Mouse (Mus musculus): ENCODE data around the gene Stx5a. TPM values are rescaled to one million over a fixed set of nuclear protein-coding genes. Genes with fewer than 3 reads are reported as not detected.

Gene Stx5a
- polyA plus RNA-seq, 1 experiment from 2014 or later: 82.2 TPM

DNA sequence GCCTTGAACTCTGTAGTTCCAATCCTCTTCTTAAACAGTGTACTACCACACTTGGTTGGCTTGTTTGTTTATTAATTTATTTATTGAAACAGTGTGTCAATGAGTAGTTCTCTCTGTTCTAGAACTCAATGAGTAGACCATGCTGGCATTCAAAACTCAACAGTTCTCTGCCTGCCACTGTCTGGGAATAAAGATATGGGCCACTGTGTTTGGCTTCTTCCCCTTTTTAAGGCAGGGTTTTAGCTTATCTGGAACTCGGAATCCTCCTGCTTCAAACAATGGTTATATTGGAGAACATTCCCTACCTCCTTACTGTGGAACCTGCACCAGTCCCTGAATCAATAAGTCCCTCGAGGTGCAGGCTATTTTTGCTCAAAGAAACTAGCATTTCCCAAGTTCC, 17.7 kb downstream of the Stx5a start:
- 70% methylated on average over 2 of the region's 2 CpGs for WGBS

DNA sequence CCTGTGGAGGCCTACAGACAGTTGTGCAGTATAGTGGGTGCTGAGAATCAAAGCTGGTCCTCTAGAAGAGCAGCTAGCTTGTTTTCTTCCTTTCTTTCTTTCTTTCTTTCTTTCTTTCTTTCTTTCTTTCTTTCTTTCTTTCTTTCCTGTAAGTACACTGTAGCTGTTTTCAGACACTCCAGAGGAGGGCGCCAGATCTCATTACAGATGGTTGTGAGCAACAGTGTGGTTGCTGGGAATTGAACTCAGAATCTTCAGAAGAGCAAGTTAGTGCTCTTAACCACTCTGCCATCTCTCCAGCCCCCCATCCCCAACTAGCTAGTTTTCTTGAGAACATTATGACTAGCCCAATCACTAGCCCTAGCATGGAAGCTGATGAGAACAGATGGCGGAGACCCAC, 19.5 kb downstream of the Stx5a start:
- Histone ChIP-seq H3K4me2 (replicated peaks; ENCODE audit: low read depth) (no peak overlapping the region), H3K27ac (replicated peaks) (no peak overlapping the region), H3K27me3 (ENCODE audit: control insufficient read depth, insufficient read depth, low read length) (no peaks in the 10 kb centered on the region), H3K9ac (ENCODE audit: low read length) (no peak overlapping the region), H3K4me3 (ENCODE audit: low read depth, low read length) (no peak overlapping the region), H3K36me3 (ENCODE audit: control insufficient read depth, insufficient read depth, low read length) (peaks cover 22% of the 10 kb centered on the region), H3K9me3 (ENCODE audit: control insufficient read depth, low read length) (no peaks in the 10 kb centered on the region), H3K4me1 (replicated peaks; ENCODE audit: control insufficient read depth, insufficient read depth) (no peaks in the 10 kb centered on the region)
- WGBS: 88% methylated on average over 2 of the region's 2 CpGs
- ATAC-seq (ENCODE audit: low FRiP score, low TSS enrichment) (no peak), DNase-seq (ENCODE audit: low spot score) (no peak)
- TF ChIP-seq CTCF (IDR thresholded peaks at IDR 0.05; ENCODE audit: low read depth) (peak; percentile 51), EP300 (optimal IDR thresholded peaks at IDR 0.05) (no peak)

More for the DNA sequence above, 17.7 kb downstream of the Stx5a start:
- H3K4me3 ChIP-seq (ENCODE audit: low read depth, low read length): no peak overlapping the region
- H3K4me2 ChIP-seq (replicated peaks; ENCODE audit: low read depth): no peak overlapping the region
- no peaks in the 10 kb centered on the region for H3K27me3 ChIP-seq (ENCODE audit: control insufficient read depth, insufficient read depth, low read length)
- ATAC-seq (ENCODE audit: low FRiP score, low TSS enrichment): no peak
- no peaks in the 10 kb centered on the region for H3K4me1 ChIP-seq (replicated peaks; ENCODE audit: control insufficient read depth, insufficient read depth)
- no peak for DNase-seq (ENCODE audit: low spot score)
- H3K27ac ChIP-seq (replicated peaks): no peak overlapping the region
- no peak overlapping the region for H3K9ac ChIP-seq (ENCODE audit: low read length)
- TF ChIP-seq CTCF (IDR thresholded peaks at IDR 0.05; ENCODE audit: low read depth) (no peak), EP300 (optimal IDR thresholded peaks at IDR 0.05) (no peak)
- H3K9me3 ChIP-seq (ENCODE audit: control insufficient read depth, low read length): no peaks in the 10 kb centered on the region
- H3K36me3 ChIP-seq (ENCODE audit: control insufficient read depth, insufficient read depth, low read length): peaks cover 7% of the 10 kb centered on the region

DNA sequence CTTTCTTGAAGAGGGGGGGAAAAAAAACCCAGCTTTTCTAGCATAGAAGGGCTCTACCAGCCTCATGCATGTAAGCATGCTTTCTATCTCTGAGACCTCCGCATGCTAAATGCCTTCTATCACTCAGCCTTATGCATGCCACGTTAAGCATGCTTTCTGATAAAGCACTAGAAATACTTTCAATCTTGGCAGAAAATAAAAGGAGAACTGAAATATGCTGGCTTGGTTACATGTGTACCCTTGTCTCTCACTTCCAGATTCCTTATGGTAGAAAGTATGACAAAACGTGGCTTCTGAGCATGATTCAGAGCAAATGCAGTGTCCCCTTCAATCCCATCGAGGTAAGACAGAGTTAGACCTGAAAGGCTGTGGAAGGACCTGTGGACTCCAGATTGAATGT, 22.1 kb downstream of the Stx5a start:
- no peak overlapping the region for H3K4me3 ChIP-seq (ENCODE audit: low read depth, low read length)
- DNase-seq (ENCODE audit: low spot score) (no peak), ATAC-seq (ENCODE audit: low FRiP score, low TSS enrichment) (no peak)
- no peaks in the 10 kb centered on the region for H3K27me3 ChIP-seq (ENCODE audit: control insufficient read depth, insufficient read depth, low read length)
- TF ChIP-seq CTCF (IDR thresholded peaks at IDR 0.05; ENCODE audit: low read depth) (no peak), EP300 (optimal IDR thresholded peaks at IDR 0.05) (no peak)
- no peak overlapping the region for H3K9ac ChIP-seq (ENCODE audit: low read length)
- H3K9me3 ChIP-seq (ENCODE audit: control insufficient read depth, low read length): no peaks in the 10 kb centered on the region
- 90% methylated on average over 4 of the region's 4 CpGs for WGBS
- H3K36me3 ChIP-seq (ENCODE audit: control insufficient read depth, insufficient read depth, low read length): peaks cover 31% of the 10 kb centered on the region
- no peak overlapping the region for H3K27ac ChIP-seq (replicated peaks)
- no peaks in the 10 kb centered on the region for H3K4me1 ChIP-seq (replicated peaks; ENCODE audit: control insufficient read depth, insufficient read depth)
- no peak overlapping the region for H3K4me2 ChIP-seq (replicated peaks; ENCODE audit: low read depth)

DNA sequence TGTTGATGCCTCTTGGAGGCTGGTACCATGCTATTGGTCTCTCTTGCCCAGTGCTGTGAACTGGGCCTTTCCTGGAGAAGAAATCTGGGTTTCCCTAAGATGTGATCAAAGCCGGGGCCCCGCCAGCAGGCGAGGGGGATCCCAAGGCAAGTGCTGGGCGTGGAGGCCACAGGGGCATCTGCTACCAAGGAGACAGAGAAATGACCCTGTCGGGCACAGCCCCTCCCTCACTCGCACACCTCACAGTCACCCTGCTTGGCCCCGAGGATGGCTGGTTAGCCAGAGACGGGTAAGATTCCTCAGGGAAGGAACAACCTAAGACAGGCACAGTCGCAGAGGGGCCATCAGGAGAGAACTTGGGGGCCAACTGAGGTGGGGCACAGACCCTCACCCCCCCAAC, 24.3 kb downstream of the Stx5a start:
- ATAC-seq (ENCODE audit: low FRiP score, low TSS enrichment) (no peak), DNase-seq (ENCODE audit: low spot score) (no peak)
- Histone ChIP-seq H3K27ac (replicated peaks) (no peak overlapping the region), H3K4me3 (ENCODE audit: low read depth, low read length) (no peak overlapping the region), H3K27me3 (ENCODE audit: control insufficient read depth, insufficient read depth, low read length) (no peaks in the 10 kb centered on the region), H3K9ac (ENCODE audit: low read length) (no peak overlapping the region), H3K4me1 (replicated peaks; ENCODE audit: control insufficient read depth, insufficient read depth) (no peaks in the 10 kb centered on the region), H3K36me3 (ENCODE audit: control insufficient read depth, insufficient read depth, low read length) (peaks cover 34% of the 10 kb centered on the region), H3K4me2 (replicated peaks; ENCODE audit: low read depth) (no peak overlapping the region), H3K9me3 (ENCODE audit: control insufficient read depth, low read length) (no peaks in the 10 kb centered on the region)
- TF ChIP-seq CTCF (IDR thresholded peaks at IDR 0.05; ENCODE audit: low read depth) (no peak), EP300 (optimal IDR thresholded peaks at IDR 0.05) (no peak)
- WGBS: 96% methylated on average over 9 of the region's 9 CpGs

DNA sequence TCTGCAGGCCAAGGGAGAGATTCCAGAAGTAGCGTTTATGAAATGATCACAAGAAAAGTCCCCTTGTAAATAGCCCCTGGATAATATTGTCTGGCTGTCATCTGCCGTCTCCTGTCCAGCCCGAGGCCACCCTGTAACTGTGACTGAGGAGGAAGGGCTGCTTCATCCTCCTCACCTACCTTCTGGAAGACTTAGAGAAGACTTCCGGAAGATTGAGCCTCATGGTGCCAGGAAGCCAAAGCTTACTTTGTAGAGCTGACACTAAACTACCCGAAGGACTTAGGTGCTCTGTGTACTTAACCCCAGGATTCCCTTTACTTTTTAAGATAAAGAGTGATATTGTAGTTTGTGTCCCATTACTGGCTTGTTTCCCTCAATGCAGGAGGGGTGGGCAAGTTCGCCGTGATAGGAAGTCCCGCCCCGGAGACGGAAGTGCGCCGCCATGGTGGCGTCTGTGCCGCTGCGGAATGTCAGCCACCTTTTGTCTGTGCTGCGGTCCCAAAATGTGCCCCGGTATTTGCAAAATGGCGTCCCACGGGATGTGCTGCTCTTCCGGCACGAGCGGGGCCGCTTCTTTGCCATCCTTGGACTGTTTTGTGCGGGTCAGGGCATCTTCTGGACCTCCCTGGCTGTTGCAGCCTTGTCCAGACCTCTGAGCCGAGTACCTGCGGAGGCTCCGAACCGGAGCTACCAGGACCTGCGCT, 29.5 kb downstream of the Stx5a start, which contains the start of gene Tmem223:
Gene Tmem223, plus strand, starts transcription at position 430 of the 704 bp plus-strand sequence.
- H3K9ac ChIP-seq (ENCODE audit: low read length): peak within 1 kb of the TSS; percentile 94
- 19% methylated on average over 29 of the region's 29 CpGs for WGBS
- peak within 1 kb of the TSS; percentile 70 for H3K4me2 ChIP-seq (replicated peaks; ENCODE audit: low read depth)
- H3K4me3 ChIP-seq (ENCODE audit: low read depth, low read length): peak within 1 kb of the TSS; percentile 76
- H3K4me1 ChIP-seq (replicated peaks; ENCODE audit: control insufficient read depth, insufficient read depth): peaks cover 4% of the 10 kb centered on the region; the same call in 1 of the 2 replicates
- H3K27me3 ChIP-seq (ENCODE audit: control insufficient read depth, insufficient read depth, low read length): no peaks in the 10 kb centered on the region
- DNase-seq (ENCODE audit: low spot score): peak; percentile 84
- no peaks in the 10 kb centered on the region for H3K9me3 ChIP-seq (ENCODE audit: control insufficient read depth, low read length)
- peaks cover 16% of the 10 kb centered on the region for H3K36me3 ChIP-seq (ENCODE audit: control insufficient read depth, insufficient read depth, low read length)
- H3K27ac ChIP-seq (replicated peaks): peak within 1 kb of the TSS; percentile 93
- TF ChIP-seq EP300 (optimal IDR thresholded peaks at IDR 0.05): no peak
- peak; percentile 29; the same call in 1 of the 2 replicates for TF ChIP-seq CTCF (IDR thresholded peaks at IDR 0.05; ENCODE audit: low read depth)
- peak; percentile 59 for ATAC-seq (ENCODE audit: low FRiP score, low TSS enrichment)

DNA sequence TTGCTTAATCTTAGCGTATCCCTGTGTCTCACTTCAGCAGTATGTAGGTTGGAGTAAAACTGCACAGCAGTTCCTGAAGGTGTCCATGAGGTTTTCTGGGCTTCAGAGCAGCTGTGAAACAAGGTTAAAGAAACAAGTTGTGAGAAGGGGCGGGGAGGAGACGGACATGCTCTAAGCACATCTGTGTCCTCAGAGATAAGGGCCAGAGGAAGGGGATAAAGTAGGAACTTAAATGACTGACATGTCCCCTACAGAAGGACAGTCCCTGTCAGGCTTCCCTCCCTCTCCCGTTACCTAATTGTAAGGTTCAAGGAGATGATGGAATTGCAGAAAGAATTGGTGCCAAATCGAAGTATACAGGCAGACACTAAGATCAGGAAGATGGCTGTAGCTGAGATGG, 31.8 kb downstream of the Stx5a start:
- Histone ChIP-seq H3K4me2 (replicated peaks; ENCODE audit: low read depth) (peak overlapping the region; percentile 98), H3K27ac (replicated peaks) (no peak overlapping the region), H3K27me3 (ENCODE audit: control insufficient read depth, insufficient read depth, low read length) (no peaks in the 10 kb centered on the region), H3K9me3 (ENCODE audit: control insufficient read depth, low read length) (no peaks in the 10 kb centered on the region), H3K4me1 (replicated peaks; ENCODE audit: control insufficient read depth, insufficient read depth) (peaks cover 4% of the 10 kb centered on the region; the same call in 1 of the 2 replicates), H3K9ac (ENCODE audit: low read length) (no peak overlapping the region), H3K36me3 (ENCODE audit: control insufficient read depth, insufficient read depth, low read length) (peaks cover 9% of the 10 kb centered on the region), H3K4me3 (ENCODE audit: low read depth, low read length) (peak overlapping the region; percentile 82)
- TF ChIP-seq CTCF (IDR thresholded peaks at IDR 0.05; ENCODE audit: low read depth) (no peak), EP300 (optimal IDR thresholded peaks at IDR 0.05) (no peak)
- ATAC-seq (ENCODE audit: low FRiP score, low TSS enrichment) (no peak), DNase-seq (ENCODE audit: low spot score) (no peak)
- WGBS: 68% methylated on average over 5 of the region's 5 CpGs

Data from stomach, postnatal 0 days (tissue).